In the genomic region with DNA sequence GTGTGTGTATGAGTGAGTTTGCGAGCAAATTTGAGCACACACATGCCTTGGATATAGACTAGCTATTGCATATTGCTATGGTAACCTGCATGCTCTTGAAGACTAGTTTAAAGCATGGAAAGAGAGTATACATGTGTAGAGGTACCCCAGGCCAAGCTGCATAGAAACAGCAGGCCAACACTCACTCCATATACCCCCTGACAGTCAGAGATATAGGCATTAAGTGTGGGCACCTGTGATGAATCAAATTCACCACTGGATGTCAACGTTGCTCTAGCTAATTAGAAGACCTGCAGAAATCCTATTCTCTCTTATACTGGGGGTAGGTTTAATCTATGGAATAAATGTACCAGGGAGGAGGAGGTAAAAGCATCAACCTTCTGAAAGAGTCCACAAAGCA, we compare ENCODE assay signal across 16 mouse cellular contexts.
DNase-seq lines count a peak whose midpoint lies in the region; ATAC-seq and TF ChIP-seq lines count a peak whose summit lies in the region.
"Had no signal": no experiment of that assay in that cellular context is flagged by ENCODE, and none has a peak within 500 bp of the region (broad histone marks: within the 10 kb centered on the region; RNA-seq: fewer than 3 reads in every experiment).

No protein-coding gene starts in this region.

- intact Hi-C loops in left cerebral cortex, adult 2 months (cut with DNase I), result loop anchor here (2.0 kb wide), 1 partner anchor 65 kb away; no protein-coding TSS in a partner anchor
- intact Hi-C loops in gastrocnemius, postnatal 14 days (cut with DNase I; ENCODE audit: low total_unique reads), result no loop called here

- no peak overlapping the region for H3K27ac ChIP-seq in forebrain, embryonic 15.5 days (replicated peaks)
- H3K27ac ChIP-seq in forebrain, embryonic 10.5 days, result no peak overlapping the region
- no peak overlapping the region for H3K27ac ChIP-seq in left cerebral cortex, adult 2 months
- no peak overlapping the region for H3K27ac ChIP-seq in forebrain, embryonic 16.5 days (ENCODE audit: low read length)
- H3K27ac ChIP-seq: heart, embryonic 15.5 days; intestine, embryonic 15.5 days had no signal

- DNase-seq in forebrain, embryonic 10.5 days (ENCODE audit: extremely low spot score, low spot score), result no peak
- no peak for DNase-seq in left cerebral cortex, adult 2 months (ENCODE audit: extremely low spot score in 1 of 2, low spot score in 2 of 2)
- no peak for DNase-seq in left cerebral cortex, adult 8-10 months (ENCODE audit: low spot score in 2 of 2)
- DNase-seq in cerebellum, adult 8-10 months, result peak; percentile 35
- DNase-seq in gastrocnemius, postnatal 14 days, result no peak
- DNase-seq: embryo, embryonic 11 days; gastrocnemius, postnatal 36 days; kidney, postnatal 36 days; liver; lung, postnatal 10 days had no signal

- H3K9me3 ChIP-seq in forebrain, embryonic 15.5 days, result no peaks in the 10 kb centered on the region
- H3K9me3 ChIP-seq in forebrain, embryonic 10.5 days, result no peaks in the 10 kb centered on the region
- H3K9me3 ChIP-seq in forebrain, embryonic 16.5 days (ENCODE audit: control insufficient read depth, low read length), result no peaks in the 10 kb centered on the region
- H3K9me3 ChIP-seq: heart, embryonic 15.5 days; intestine, embryonic 15.5 days had no signal

- no peak overlapping the region for H3K4me3 ChIP-seq in forebrain, embryonic 15.5 days
- H3K4me3 ChIP-seq in forebrain, embryonic 10.5 days, result no peak overlapping the region
- H3K4me3 ChIP-seq in left cerebral cortex, adult 2 months, result no peak overlapping the region
- no peak overlapping the region for H3K4me3 ChIP-seq in forebrain, embryonic 16.5 days (replicated peaks; ENCODE audit: low read length)
- H3K4me3 ChIP-seq: heart, embryonic 15.5 days; intestine, embryonic 15.5 days had no signal

- ATAC-seq in forebrain, embryonic 15.5 days (replicated peaks), result peak; percentile 63
- peak; percentile 65 for ATAC-seq in forebrain, embryonic 16.5 days
- ATAC-seq in CD4-positive, CD25-positive, alpha-beta regulatory T cell, adult 4 months, result no peak
- ATAC-seq: activated CD4-positive, CD25-positive, alpha-beta regulatory T cell, adult 4 months; intestine, embryonic 15.5 days had no signal

- H3K36me3 ChIP-seq in forebrain, embryonic 15.5 days, result no peaks in the 10 kb centered on the region
- H3K36me3 ChIP-seq in forebrain, embryonic 10.5 days (replicated peaks), result no peaks in the 10 kb centered on the region
- no peaks in the 10 kb centered on the region for H3K36me3 ChIP-seq in forebrain, embryonic 16.5 days (ENCODE audit: control insufficient read depth, insufficient read depth)
- H3K36me3 ChIP-seq: heart, embryonic 15.5 days; intestine, embryonic 15.5 days had no signal

- H3K4me2 ChIP-seq in forebrain, embryonic 15.5 days (replicated peaks), result no peak overlapping the region
- no peak overlapping the region for H3K4me2 ChIP-seq in forebrain, embryonic 16.5 days (ENCODE audit: low read length)
- H3K4me2 ChIP-seq: heart, embryonic 15.5 days; intestine, embryonic 15.5 days had no signal

- H3K4me1 ChIP-seq in forebrain, embryonic 15.5 days, result peaks cover 12% of the 10 kb centered on the region
- peaks cover 9% of the 10 kb centered on the region for H3K4me1 ChIP-seq in forebrain, embryonic 10.5 days
- peaks cover 9% of the 10 kb centered on the region for H3K4me1 ChIP-seq in forebrain, embryonic 16.5 days (replicated peaks; ENCODE audit: control insufficient read depth, insufficient read depth, low read length)
- H3K4me1 ChIP-seq: intestine, embryonic 15.5 days had no signal

- no peak overlapping the region for H3K9ac ChIP-seq in forebrain, embryonic 15.5 days (replicated peaks)
- no peak overlapping the region for H3K9ac ChIP-seq in forebrain, embryonic 16.5 days (replicated peaks; ENCODE audit: low read depth, low read length)
- H3K9ac ChIP-seq: heart, embryonic 15.5 days; intestine, embryonic 15.5 days had no signal

- WGBS in forebrain, embryonic 15.5 days, result 63% methylated on average over 2 of the region's 2 CpGs
- WGBS in forebrain, embryonic 10.5 days, result 71% methylated on average over 2 of the region's 2 CpGs
- 59% methylated on average over 2 of the region's 2 CpGs for WGBS in forebrain, embryonic 16.5 days

- no peaks in the 10 kb centered on the region for H3K27me3 ChIP-seq in forebrain, embryonic 15.5 days
- H3K27me3 ChIP-seq in forebrain, embryonic 10.5 days (ENCODE audit: poor library complexity, severe bottlenecking), result no peaks in the 10 kb centered on the region
- H3K27me3 ChIP-seq in forebrain, embryonic 16.5 days (replicated peaks; ENCODE audit: control insufficient read depth, insufficient read depth, low read length), result no peaks in the 10 kb centered on the region
- H3K27me3 ChIP-seq: heart, embryonic 15.5 days; intestine, embryonic 15.5 days had no signal

- peak; percentile 46 for TF ChIP-seq CTCF in left cerebral cortex, adult 2 months (IDR thresholded peaks at IDR 0.05)
